Mouse (Mus musculus) adrenal gland, postnatal 36 days (tissue): ENCODE data around the gene Bub1. TPM values are rescaled to one million over a fixed set of nuclear protein-coding genes. Genes with fewer than 3 reads are reported as not detected.
A peak's percentile ranks its signal among the peaks of the same experiment; 100 is the strongest.

Experiments
- DNase-seq, 2 experiments: peaks; one replicate each; pipeline ENCODE4 v3.0.0; 2021; ENCODE audit warnings: mixed read lengths in 1 of 2
- total RNA-seq, 2 experiments: library from RNA; stranded (reverse); gene quantifications; 2 replicates each; pipeline ENCODE4 v1.2.3; 2021

The Bub1 gene
- total RNA-seq, 2 experiments from 2014 or later = 1.8 to 2.8 TPM

GRCm38 (mm10) chr2:127774578-127774941 lies 57.1 kb downstream of the Bub1 start:
- no peak for DNase-seq

GRCm38 (mm10) chr2:127773938-127774577 lies 57.6 kb downstream of the Bub1 start:
- DNase-seq = no peak

GRCm38 (mm10) chr2:127761587-127761986 lies 70.1 kb downstream of the Bub1 start:
- DNase-seq = no peak

GRCm38 (mm10) chr2:127760429-127761000 lies 71.2 kb downstream of the Bub1 start:
- peak; percentile 28 to 37 for DNase-seq

- DNase-seq = no peak
Observed at GRCm38 (mm10) chr2:127760014-127760413, 71.7 kb downstream of the Bub1 start.

- peak; percentile 72 to 75 for DNase-seq
Observed at GRCm38 (mm10) chr2:127759157-127759880, 72.3 kb downstream of the Bub1 start.

- DNase-seq = no peak
Observed at GRCm38 (mm10) chr2:127757171-127757570, 74.5 kb downstream of the Bub1 start.

- no peak for DNase-seq
Observed at GRCm38 (mm10) chr2:127754113-127754512, 77.6 kb downstream of the Bub1 start.

GRCm38 (mm10) chr2:127751849-127752610 lies 79.6 kb downstream of the Bub1 start:
- DNase-seq = no peak

Other genes with a start within 250 kb of the Bub1 start
- 1 to 10 TPM; 3.0 to 3.2 TPM for gene Zfp661, start 244.8 kb downstream of the Bub1 start, total RNA-seq
- 100 to 1,000 TPM; 113 to 115 TPM for gene Mrps5, start 244.6 kb downstream of the Bub1 start, total RNA-seq
- 1 to 10 TPM; 6.3 to 7.9 TPM for gene Mal, start 175.2 kb downstream of the Bub1 start, total RNA-seq
- 1 to 10 TPM in 1 of 2 experiments, under 1 TPM in 1; 0.86 to 2.2 TPM for gene Mall, start 101.9 kb downstream of the Bub1 start, total RNA-seq
- 10 to 100 TPM; 21.2 to 28.5 TPM for gene Nphp1, start 43.0 kb downstream of the Bub1 start, total RNA-seq
- gene Mtln, start 39.4 kb downstream of the Bub1 start, total RNA-seq = 100 to 1,000 TPM in 1 of 2 experiments, 10 to 100 TPM in 1; 82.9 to 114 TPM
- 1 to 10 TPM in 1 of 2 experiments, under 1 TPM in 1; 0.20 to 1.7 TPM for gene Acoxl, start 7.0 kb upstream of the Bub1 start, total RNA-seq